Mouse (Mus musculus): Measurements from ENCODE around the gene Cav2. TPM values are rescaled to one million over a fixed set of nuclear protein-coding genes. Genes with fewer than 3 reads are reported as not detected.

Gene Cav2
- polyA plus RNA-seq, 1 experiment from 2014 or later, result 22.5 TPM

- H3K4me2 ChIP-seq, result no peak overlapping the region
- H3K4me1 ChIP-seq (replicated peaks), result peaks cover 14% of the 10 kb centered on the region
- no peak overlapping the region for H3K9ac ChIP-seq
- H3K27me3 ChIP-seq (replicated peaks), result no peaks in the 10 kb centered on the region; the same call in 1 of the 2 replicates
- H3K4me3 ChIP-seq, result no peak overlapping the region
- H3K9me3 ChIP-seq (replicated peaks), result no peaks in the 10 kb centered on the region
- H3K27ac ChIP-seq (ENCODE audit: poor library complexity, severe bottlenecking), result no peak overlapping the region
- WGBS, result 68% methylated on average over 3 of the region's 3 CpGs
- H3K36me3 ChIP-seq, result no peaks in the 10 kb centered on the region
- no peak for ATAC-seq (ENCODE audit: insufficient number of reproducible peaks, low FRiP score)
Measured at GRCm38 (mm10) chr6:17278366-17278765, 2.6 kb upstream of the Cav2 start.

DNA sequence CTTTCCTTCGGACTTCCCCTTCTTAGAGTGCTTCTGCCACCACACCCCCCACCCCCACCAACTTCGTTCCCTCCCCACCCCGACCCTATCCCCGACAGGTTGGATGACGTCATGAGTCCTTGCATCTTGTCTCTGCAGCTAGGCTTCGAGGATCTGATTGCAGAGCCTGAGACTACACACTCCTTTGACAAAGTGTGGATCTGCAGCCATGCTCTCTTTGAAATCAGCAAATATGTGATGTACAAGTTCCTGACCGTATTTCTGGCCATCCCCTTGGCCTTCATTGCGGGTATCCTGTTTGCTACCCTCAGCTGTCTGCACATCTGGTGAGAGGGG lies 740 bp downstream of the Cav2 start:
- peak; percentile 66 for ATAC-seq (ENCODE audit: insufficient number of reproducible peaks, low FRiP score)
- Histone ChIP-seq H3K27ac (ENCODE audit: poor library complexity, severe bottlenecking) (peak overlapping the region; percentile 78), H3K4me2 (peak overlapping the region; percentile 84), H3K9ac (peak overlapping the region; percentile 74), H3K36me3 (no peaks in the 10 kb centered on the region), H3K27me3 (replicated peaks) (no peaks in the 10 kb centered on the region; the same call in 1 of the 2 replicates), H3K4me3 (peak overlapping the region; percentile 53), H3K4me1 (replicated peaks) (peaks cover 14% of the 10 kb centered on the region), H3K9me3 (replicated peaks) (no peaks in the 10 kb centered on the region)
- 15% methylated on average over 8 of the region's 8 CpGs for WGBS

- no peaks in the 10 kb centered on the region; the same call in 1 of the 2 replicates for H3K27me3 ChIP-seq (replicated peaks)
- 0 out of 2 replicates have a peak, but pooled peaks have one; percentile 65 for ATAC-seq (ENCODE audit: insufficient number of reproducible peaks, low FRiP score)
- H3K4me1 ChIP-seq (replicated peaks), result peaks cover 14% of the 10 kb centered on the region
- H3K4me3 ChIP-seq, result peak overlapping the region; percentile 53
- no peaks in the 10 kb centered on the region for H3K9me3 ChIP-seq (replicated peaks)
- H3K4me2 ChIP-seq, result peak overlapping the region; percentile 84
- no peaks in the 10 kb centered on the region for H3K36me3 ChIP-seq
- WGBS, result 41% methylated on average over 5 of the region's 5 CpGs
- H3K9ac ChIP-seq, result no peak overlapping the region
- H3K27ac ChIP-seq (ENCODE audit: poor library complexity, severe bottlenecking), result peak overlapping the region; percentile 78
Measured at GRCm38 (mm10) chr6:17282159-17282558, 1.2 kb downstream of the Cav2 start.

- Histone ChIP-seq H3K9ac (no peak overlapping the region), H3K9me3 (replicated peaks) (no peaks in the 10 kb centered on the region), H3K4me2 (no peak overlapping the region), H3K27ac (ENCODE audit: poor library complexity, severe bottlenecking) (no peak overlapping the region), H3K36me3 (no peaks in the 10 kb centered on the region), H3K27me3 (replicated peaks) (no peaks in the 10 kb centered on the region; the same call in 1 of the 2 replicates), H3K4me1 (replicated peaks) (peaks cover 14% of the 10 kb centered on the region), H3K4me3 (no peak overlapping the region)
- ATAC-seq (ENCODE audit: insufficient number of reproducible peaks, low FRiP score), result no peak
- 64% methylated on average over 3 of the region's 3 CpGs for WGBS
Measured at GRCm38 (mm10) chr6:17283834-17284233, 2.8 kb downstream of the Cav2 start.

DNA sequence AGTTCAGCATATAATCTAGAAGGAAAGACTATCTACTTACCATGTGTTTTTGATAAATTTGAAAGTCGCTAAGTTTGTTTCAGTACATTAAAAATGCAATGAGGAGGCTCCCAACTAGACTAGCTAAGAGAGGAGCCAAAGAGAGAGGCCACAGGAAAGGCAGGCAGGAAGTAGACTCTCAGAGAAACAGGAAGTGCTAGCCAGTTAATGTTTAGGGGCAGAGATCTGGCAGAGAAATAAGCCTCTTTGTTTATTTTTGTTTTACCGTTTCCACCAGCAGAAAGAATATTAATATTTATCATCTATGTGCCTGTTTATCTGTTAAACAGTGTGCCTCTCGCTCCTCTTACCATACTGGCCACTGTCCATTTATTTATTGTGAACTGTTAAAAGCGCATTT lies 5.4 kb downstream of the Cav2 start:
- no peak overlapping the region for H3K9ac ChIP-seq
- no peak overlapping the region for H3K4me3 ChIP-seq
- H3K27ac ChIP-seq (ENCODE audit: poor library complexity, severe bottlenecking), result peak overlapping the region; percentile 8; the same call in 1 of the 2 replicates
- H3K9me3 ChIP-seq (replicated peaks), result no peaks in the 10 kb centered on the region
- H3K4me2 ChIP-seq, result no peak overlapping the region
- no peaks in the 10 kb centered on the region for H3K36me3 ChIP-seq
- 54% methylated on average over 4 of the region's 4 CpGs for WGBS
- no peaks in the 10 kb centered on the region for H3K27me3 ChIP-seq (replicated peaks)
- no peak for ATAC-seq (ENCODE audit: insufficient number of reproducible peaks, low FRiP score)
- H3K4me1 ChIP-seq (replicated peaks), result peaks cover 10% of the 10 kb centered on the region

GRCm38 (mm10) chr6:17295116-17295515 lies 14.1 kb downstream of the Cav2 start:
- Histone ChIP-seq H3K36me3 (no peaks in the 10 kb centered on the region), H3K4me3 (no peak overlapping the region), H3K27ac (ENCODE audit: poor library complexity, severe bottlenecking) (no peak overlapping the region), H3K4me1 (replicated peaks) (no peaks in the 10 kb centered on the region), H3K9ac (no peak overlapping the region), H3K27me3 (replicated peaks) (no peaks in the 10 kb centered on the region), H3K9me3 (replicated peaks) (no peaks in the 10 kb centered on the region), H3K4me2 (no peak overlapping the region)
- WGBS, result 86% methylated on average over 5 of the region's 5 CpGs
- ATAC-seq (ENCODE audit: insufficient number of reproducible peaks, low FRiP score), result no peak

- H3K27ac ChIP-seq (ENCODE audit: poor library complexity, severe bottlenecking), result peak within 1 kb of the TSS; percentile 60
- peak; percentile 77 for ATAC-seq (ENCODE audit: insufficient number of reproducible peaks, low FRiP score)
- H3K36me3 ChIP-seq, result no peaks in the 10 kb centered on the region
- peak within 1 kb of the TSS; percentile 64 for H3K4me3 ChIP-seq
- peak within 1 kb of the TSS; percentile 99 for H3K4me2 ChIP-seq
- no peaks in the 10 kb centered on the region for H3K9me3 ChIP-seq (replicated peaks)
- whole genome bisulfite sequencing, result under 1% methylated on average over 26 of the region's 26 CpGs
- H3K4me1 ChIP-seq (replicated peaks), result peaks cover 11% of the 10 kb centered on the region
- H3K27me3 ChIP-seq (replicated peaks), result peaks cover 3% of the 10 kb centered on the region
- peak within 1 kb of the TSS; percentile 77 for H3K9ac ChIP-seq
Measured at GRCm38 (mm10) chr6:17305954-17306601, 25.1 kb downstream of the Cav2 start, which contains the start of gene Cav1. Gene Cav1, plus strand, starts transcription at chr6:17306335.

DNA sequence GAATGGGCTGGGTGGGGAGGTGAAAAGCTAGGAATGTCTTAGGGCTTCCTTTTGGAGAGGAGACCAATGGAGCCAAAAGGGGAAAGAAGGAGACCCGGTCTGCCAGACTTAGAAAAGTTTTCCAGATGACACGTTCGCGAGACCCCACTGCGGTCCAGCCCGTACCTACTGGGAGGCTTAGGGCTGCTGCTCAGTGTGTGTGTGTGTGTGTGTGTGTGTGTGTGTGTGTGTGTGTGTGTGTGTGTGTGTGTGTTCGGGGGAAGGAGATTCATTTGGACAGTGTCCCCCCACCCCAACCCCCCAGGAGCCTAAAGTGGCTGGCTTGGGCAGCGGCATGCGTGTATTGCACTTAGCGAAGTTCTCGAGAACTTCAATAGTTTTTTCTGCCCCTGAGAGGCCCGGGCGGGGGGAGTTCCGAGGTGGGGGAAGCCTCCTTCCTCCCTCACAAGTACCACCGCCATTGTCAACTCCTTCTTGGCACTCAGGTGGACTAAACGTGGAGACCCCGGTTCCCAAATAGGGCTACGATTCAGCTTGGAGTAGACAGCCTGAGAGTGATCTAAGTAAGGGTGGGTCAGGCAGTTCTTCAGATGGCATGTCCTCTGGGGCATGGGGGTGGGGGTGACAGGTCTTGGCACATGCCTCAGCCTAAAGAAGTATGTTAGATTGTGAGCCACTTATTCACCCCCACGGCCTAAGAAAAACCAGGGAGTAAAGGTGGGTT lies 25.8 kb downstream of the Cav2 start:
- H3K27me3 ChIP-seq (replicated peaks), result peaks cover 3% of the 10 kb centered on the region
- peak overlapping the region; percentile 60 for H3K27ac ChIP-seq (ENCODE audit: poor library complexity, severe bottlenecking)
- H3K4me1 ChIP-seq (replicated peaks), result peaks cover 11% of the 10 kb centered on the region
- H3K9me3 ChIP-seq (replicated peaks), result no peaks in the 10 kb centered on the region
- H3K9ac ChIP-seq, result peak overlapping the region; percentile 77
- peak; percentile 27; the same call in 1 of the 2 replicates for ATAC-seq (ENCODE audit: insufficient number of reproducible peaks, low FRiP score)
- no peaks in the 10 kb centered on the region for H3K36me3 ChIP-seq
- peak overlapping the region; percentile 64 for H3K4me3 ChIP-seq
- peak overlapping the region; percentile 99 for H3K4me2 ChIP-seq
- 0% methylated on average over 18 of the region's 19 CpGs for WGBS

GRCm38 (mm10) chr6:17307461-17308115 lies 26.6 kb downstream of the Cav2 start:
- Histone ChIP-seq H3K9ac (peak overlapping the region; percentile 77), H3K27me3 (replicated peaks) (peaks cover 3% of the 10 kb centered on the region), H3K9me3 (replicated peaks) (no peaks in the 10 kb centered on the region), H3K4me2 (peak overlapping the region; percentile 99), H3K27ac (ENCODE audit: poor library complexity, severe bottlenecking) (peak overlapping the region; percentile 60; the same call in 1 of the 2 replicates), H3K4me3 (peak overlapping the region; percentile 64), H3K36me3 (no peaks in the 10 kb centered on the region), H3K4me1 (replicated peaks) (peaks cover 11% of the 10 kb centered on the region)
- 3% methylated on average over 31 of the region's 31 CpGs for WGBS
- ATAC-seq (ENCODE audit: insufficient number of reproducible peaks, low FRiP score), result peak; percentile 82

- H3K4me1 ChIP-seq (replicated peaks), result peaks cover 11% of the 10 kb centered on the region
- no peak overlapping the region for H3K9ac ChIP-seq
- H3K27ac ChIP-seq (ENCODE audit: poor library complexity, severe bottlenecking), result no peak overlapping the region
- H3K4me3 ChIP-seq, result no peak overlapping the region
- no peak for ATAC-seq (ENCODE audit: insufficient number of reproducible peaks, low FRiP score)
- no peaks in the 10 kb centered on the region for H3K9me3 ChIP-seq (replicated peaks)
- no peaks in the 10 kb centered on the region for H3K36me3 ChIP-seq
- H3K27me3 ChIP-seq (replicated peaks), result peaks cover 3% of the 10 kb centered on the region
- H3K4me2 ChIP-seq, result peak overlapping the region; percentile 36
- 37% methylated on average over 2 of the region's 2 CpGs for WGBS
Measured at GRCm38 (mm10) chr6:17308661-17309060, 27.7 kb downstream of the Cav2 start.

- Histone ChIP-seq H3K4me1 (replicated peaks) (peaks cover 11% of the 10 kb centered on the region), H3K27me3 (replicated peaks) (peaks cover 3% of the 10 kb centered on the region), H3K4me2 (0 out of 2 replicates have a peak overlapping the region, but pooled peaks have one; percentile 25), H3K9me3 (replicated peaks) (no peaks in the 10 kb centered on the region), H3K9ac (no peak overlapping the region), H3K36me3 (no peaks in the 10 kb centered on the region), H3K27ac (ENCODE audit: poor library complexity, severe bottlenecking) (no peak overlapping the region), H3K4me3 (no peak overlapping the region)
- no peak for ATAC-seq (ENCODE audit: insufficient number of reproducible peaks, low FRiP score)
- WGBS, result 67% methylated on average over 2 of the region's 2 CpGs
Measured at GRCm38 (mm10) chr6:17309260-17309659, 28.3 kb downstream of the Cav2 start.
